Mouse (Mus musculus): ENCODE data around the gene Fcer2a.

- TF ChIP-seq CTCF (IDR thresholded peaks at IDR 0.05; ENCODE audit: low read depth) = no peak
- TF ChIP-seq EP300 (IDR thresholded peaks at IDR 0.05; ENCODE audit: low read depth) = no peak
Observed at GRCm38 (mm10) chr8:3676993-3677579, 16.9 kb downstream of the Fcer2a start.

Data from liver, postnatal 0 days (tissue).